Mouse (Mus musculus) intestine, embryonic 14.5 days (tissue): ENCODE data around the gene Ctdsp2. TPM values are rescaled to one million over a fixed set of nuclear protein-coding genes. Genes with fewer than 3 reads are reported as not detected.
A peak's percentile ranks its signal among the peaks of the same experiment; 100 is the strongest.

ENCODE experiments used
- ATAC-seq: fragments of 200-750 bp; cut with Nextera tagmentation; replicated peaks from 2 replicates; pipeline ENCODE4 v1.8.0; 2017; ENCODE audit warnings: low read depth, moderate number of reproducible peaks, moderate TSS enrichment, moderate library complexity; ENCODE audit not compliant: low FRiP score, low TSS enrichment
- DNase-seq: peaks from one replicate; pipeline ENCODE4 v3.0.0-alpha.2; 2018; ENCODE audit warnings: low spot score
- H3K27ac ChIP-seq: fragments of 300-500 bp; sonication (generic); 2 replicates; pipeline ENCODE4 v1.5.1; 2014; ENCODE audit warnings: low read depth, mild to moderate bottlenecking, control low read depth
- H3K27me3 ChIP-seq: fragments of 300-500 bp; sonication (generic); replicated peaks from 2 replicates; pipeline ENCODE4 v1.6.1; 2014; ENCODE audit warnings: low read length, control low read depth; ENCODE audit not compliant: control insufficient read depth, insufficient read depth
- H3K36me3 ChIP-seq: fragments of 300-500 bp; sonication (generic); 2 replicates; pipeline ENCODE4 v1.6.1; 2014; ENCODE audit warnings: low read length, control low read depth; ENCODE audit not compliant: control insufficient read depth, insufficient read depth
- H3K4me1 ChIP-seq: fragments of 300-500 bp; sonication (generic); replicated peaks from 2 replicates; pipeline ENCODE4 v1.6.1; 2014; ENCODE audit warnings: low read length, control low read depth, mixed read lengths; ENCODE audit not compliant: control insufficient read depth, insufficient read depth
- H3K4me2 ChIP-seq: fragments of 300-500 bp; sonication (generic); 2 replicates; pipeline ENCODE4 v1.6.1; 2014; ENCODE audit warnings: low read length
- H3K4me3 ChIP-seq: fragments of 300-500 bp; sonication (generic); 2 replicates; pipeline ENCODE4 v1.5.1; 2014; ENCODE audit warnings: low read depth, low read length, control low read depth, mixed read lengths
- H3K9ac ChIP-seq: fragments of 300-500 bp; sonication (generic); 2 replicates; pipeline ENCODE4 v1.6.1; 2014; ENCODE audit warnings: mild to moderate bottlenecking, low read length
- H3K9me3 ChIP-seq: fragments of 300-500 bp; sonication (generic); 2 replicates; pipeline ENCODE4 v1.6.1; 2016; ENCODE audit warnings: low read length, control low read depth; ENCODE audit not compliant: control insufficient read depth
- WGBS: fragments of 180-500 bp; shearing (Covaris S2); extraction: QIAGEN DNeasy Blood & Tissue Kit; methylation state at CpG from one replicate; pipeline ENCODE4 v1.1.7; 2014; 5-methylcytosine and 5-hydroxymethylcytosine counted together
- polyA plus RNA-seq: library from polyadenylated mRNA; unstranded; fragments of >200 nt; fragmentation: Nextera tagmentation; extraction: Ambion mirVana; gene quantifications from 2 replicates; pipeline ENCODE4 v1.2.1, GENCODE M21; 2014

The Ctdsp2 gene
- polyA plus RNA-seq, 1 experiment from 2014 or later: 101 TPM

DNA sequence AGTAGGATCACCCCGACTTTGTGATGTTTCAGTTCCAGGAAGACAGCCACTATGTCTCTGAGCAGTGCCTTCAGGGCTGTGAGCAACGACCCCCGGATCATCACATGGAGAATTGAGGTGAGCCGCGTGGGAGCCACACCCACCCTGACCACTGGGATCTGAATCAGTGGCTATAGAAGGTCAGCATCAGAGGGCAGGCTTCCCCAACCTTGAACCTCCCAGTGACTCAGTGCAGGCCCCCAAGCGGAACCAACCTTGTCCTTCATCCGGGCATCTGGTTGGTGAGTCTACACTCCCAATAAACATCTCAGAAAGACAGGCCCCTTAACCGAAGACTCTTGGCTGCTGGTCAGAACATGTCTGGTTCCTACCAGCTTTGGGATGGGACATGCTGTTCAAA is 24.8 kb downstream of the Ctdsp2 start:
- no peak for DNase-seq
- Histone ChIP-seq H3K4me2 (no peak overlapping the region), H3K4me1 (no peaks in the 10 kb centered on the region), H3K27ac (no peak overlapping the region), H3K27me3 (no peaks in the 10 kb centered on the region), H3K9ac (no peak overlapping the region), H3K36me3 (peaks cover 22% of the 10 kb centered on the region), H3K4me3 (no peak overlapping the region), H3K9me3 (no peaks in the 10 kb centered on the region)
- WGBS: 78% methylated on average over 8 of the region's 8 CpGs
- ATAC-seq: no peak

DNA sequence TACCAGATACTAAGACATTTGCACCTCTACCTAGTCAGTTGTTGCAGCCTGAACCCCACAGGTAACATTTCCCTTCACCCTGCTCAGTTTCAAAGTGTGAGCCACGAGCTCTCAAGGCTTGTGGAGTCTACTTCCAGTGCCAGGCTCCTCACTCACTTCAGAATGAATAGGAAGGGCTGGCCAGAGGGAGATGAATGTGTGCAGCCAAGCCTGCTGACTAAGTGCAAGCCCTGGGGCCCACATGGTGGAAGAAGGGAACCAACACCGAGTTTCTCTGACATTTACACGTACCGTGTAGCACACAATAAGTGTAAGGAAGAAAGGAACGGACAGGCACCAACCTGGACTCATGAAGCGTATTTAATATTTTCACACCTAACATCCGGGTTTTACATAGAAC is 25.3 kb downstream of the Ctdsp2 start:
- Histone ChIP-seq H3K4me2 (no peak overlapping the region), H3K9me3 (no peaks in the 10 kb centered on the region), H3K36me3 (peaks cover 18% of the 10 kb centered on the region), H3K4me1 (no peaks in the 10 kb centered on the region), H3K4me3 (no peak overlapping the region), H3K27me3 (no peaks in the 10 kb centered on the region), H3K9ac (no peak overlapping the region), H3K27ac (no peak overlapping the region)
- WGBS: 77% methylated on average over 7 of the region's 7 CpGs
- ATAC-seq: no peak
- DNase-seq: no peak

DNA sequence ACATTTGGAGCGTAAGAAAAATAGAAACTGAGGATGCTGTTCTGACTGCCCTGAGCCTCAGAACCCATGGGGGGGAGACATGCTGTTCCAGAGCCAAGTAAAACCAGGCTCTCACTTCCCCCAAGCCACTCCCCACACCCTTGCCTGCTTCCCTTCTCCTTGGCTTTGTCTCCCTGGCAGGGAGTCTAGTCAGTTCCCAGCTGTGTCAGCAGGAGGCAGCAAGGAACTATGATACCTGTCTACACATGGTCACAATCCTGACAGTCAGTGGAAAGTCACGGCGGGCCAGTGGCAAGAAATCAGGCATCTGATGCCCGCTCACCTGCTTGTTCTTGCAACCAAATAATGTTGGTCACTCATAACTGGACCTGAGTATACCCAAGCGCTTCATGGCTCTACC is 38.0 kb downstream of the Ctdsp2 start:
- no peak overlapping the region for H3K4me3 ChIP-seq
- H3K9ac ChIP-seq: no peak overlapping the region
- DNase-seq (no peak), ATAC-seq (no peak)
- no peaks in the 10 kb centered on the region for H3K27me3 ChIP-seq
- no peaks in the 10 kb centered on the region for H3K9me3 ChIP-seq
- WGBS: 54% methylated on average over 5 of the region's 5 CpGs
- H3K4me1 ChIP-seq: no peaks in the 10 kb centered on the region
- H3K27ac ChIP-seq: no peak overlapping the region
- H3K36me3 ChIP-seq: no peaks in the 10 kb centered on the region
- H3K4me2 ChIP-seq: no peak overlapping the region

DNA sequence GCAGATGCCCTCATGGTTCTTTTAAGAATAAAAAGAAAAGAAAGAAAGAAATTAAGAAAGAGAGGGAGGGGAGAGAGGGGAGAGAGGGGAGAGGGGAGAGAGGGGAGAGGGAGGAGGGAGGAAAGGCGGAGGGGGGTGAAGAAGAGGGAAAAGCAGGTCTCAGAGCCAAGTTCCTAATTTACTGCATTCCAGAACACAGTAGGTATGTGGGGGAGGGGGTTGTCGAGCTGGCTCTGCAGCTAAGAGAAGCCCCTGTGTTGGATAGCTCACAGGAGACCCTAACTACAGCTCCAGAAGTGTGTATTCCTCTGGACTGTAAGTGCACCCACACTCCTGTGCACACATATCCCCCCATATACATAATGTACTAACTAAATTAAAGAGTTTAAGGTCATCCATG is 38.6 kb downstream of the Ctdsp2 start:
- no peak overlapping the region for H3K4me2 ChIP-seq
- DNase-seq (no peak), ATAC-seq (no peak)
- no peak overlapping the region for H3K4me3 ChIP-seq
- WGBS: 16% methylated on average over 2 of the region's 2 CpGs
- no peaks in the 10 kb centered on the region for H3K9me3 ChIP-seq
- H3K27ac ChIP-seq: no peak overlapping the region
- no peak overlapping the region for H3K9ac ChIP-seq
- H3K27me3 ChIP-seq: no peaks in the 10 kb centered on the region
- H3K36me3 ChIP-seq: peaks cover 4% of the 10 kb centered on the region; the same call in 1 of the 2 replicates
- H3K4me1 ChIP-seq: no peaks in the 10 kb centered on the region

DNA sequence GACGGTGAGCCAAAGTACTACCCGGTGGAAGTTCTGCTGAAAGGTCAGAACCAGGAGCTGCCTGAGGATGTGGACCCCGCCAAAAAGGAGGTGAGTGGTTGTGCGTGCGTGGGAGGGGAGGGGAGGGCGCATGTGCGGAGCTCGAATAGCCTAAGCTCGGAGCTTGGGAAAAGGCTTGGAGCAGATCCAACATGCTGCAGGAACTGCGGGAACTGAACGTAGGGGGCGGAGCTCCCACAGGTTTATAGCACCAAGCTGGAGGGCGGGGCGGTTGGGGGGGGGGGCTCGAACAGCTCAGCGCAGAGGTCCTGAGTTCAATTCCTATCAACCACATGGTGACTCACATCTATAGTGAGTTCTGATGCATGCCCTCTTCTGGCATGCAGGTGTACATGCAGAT is 39.9 kb downstream of the Ctdsp2 start:
- H3K9me3 ChIP-seq: no peaks in the 10 kb centered on the region
- H3K27ac ChIP-seq: no peak overlapping the region
- H3K9ac ChIP-seq: no peak overlapping the region
- no peaks in the 10 kb centered on the region for H3K4me1 ChIP-seq
- ATAC-seq (no peak), DNase-seq (no peak)
- H3K36me3 ChIP-seq: peaks cover 16% of the 10 kb centered on the region
- 77% methylated on average over 16 of the region's 16 CpGs for WGBS
- no peak overlapping the region for H3K4me3 ChIP-seq
- H3K4me2 ChIP-seq: no peak overlapping the region
- H3K27me3 ChIP-seq: no peaks in the 10 kb centered on the region

DNA sequence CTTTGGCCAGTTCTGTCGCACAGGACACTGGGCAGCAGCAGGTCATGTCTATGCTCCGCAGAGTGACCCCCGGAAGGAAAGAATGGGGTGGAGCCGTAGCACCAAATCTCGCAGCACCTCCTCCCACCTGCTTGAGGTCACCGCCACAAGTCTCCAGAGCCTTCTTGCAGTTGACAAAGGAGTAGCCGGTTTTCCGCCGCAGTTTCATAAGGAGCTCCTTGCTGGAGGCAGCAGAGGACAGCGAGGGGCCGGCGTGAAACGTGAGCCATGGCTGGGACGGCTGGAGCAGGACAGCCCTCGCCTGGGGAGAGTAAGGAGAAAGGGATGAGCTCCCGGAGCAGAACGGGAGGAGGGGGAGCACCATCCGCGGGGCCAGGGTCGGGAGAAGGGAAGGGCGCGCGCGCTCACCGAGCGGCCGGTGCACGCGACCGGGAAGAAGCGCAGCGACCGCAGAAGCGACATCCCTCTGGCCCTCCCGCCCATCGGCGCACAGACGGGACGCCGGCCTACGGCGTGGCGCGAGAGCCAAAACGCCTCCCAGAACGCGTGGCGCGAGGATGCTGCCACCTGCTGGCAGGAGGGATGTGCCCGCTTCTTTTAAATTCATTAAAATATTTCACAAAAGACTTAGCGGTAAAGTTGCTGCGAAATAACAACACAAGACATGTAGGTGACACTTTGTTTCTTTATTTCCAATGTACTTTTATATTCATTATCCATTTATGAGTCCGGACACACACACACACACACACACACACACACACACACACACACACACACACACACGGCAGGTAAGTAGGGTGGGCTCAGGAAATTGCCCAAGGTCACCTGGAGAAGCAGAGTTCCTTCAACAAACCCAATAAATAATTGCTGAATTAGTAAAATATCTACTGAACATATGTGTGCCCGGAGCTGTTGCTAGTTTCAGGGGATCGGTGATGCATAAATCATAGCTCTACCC is 52.1 kb downstream of the Ctdsp2 start, which contains the start of gene Tsfm:
TSS of gene Tsfm (minus strand) at position 505 of the 961 bp plus-strand sequence.
- ATAC-seq: peak; percentile 87
- DNase-seq: peak; percentile 94
- no peaks in the 10 kb centered on the region for H3K9me3 ChIP-seq
- peak within 1 kb of the TSS; percentile 43; the same call in 1 of the 2 replicates for H3K27ac ChIP-seq
- peak within 1 kb of the TSS; percentile 67 for H3K4me2 ChIP-seq
- peaks cover 38% of the 10 kb centered on the region for H3K36me3 ChIP-seq
- peak within 1 kb of the TSS; percentile 93 for H3K4me3 ChIP-seq
- H3K27me3 ChIP-seq: no peaks in the 10 kb centered on the region
- H3K4me1 ChIP-seq: no peaks in the 10 kb centered on the region
- H3K9ac ChIP-seq: peak within 1 kb of the TSS; percentile 79
- WGBS: 5% methylated on average over 56 of the region's 56 CpGs

DNA sequence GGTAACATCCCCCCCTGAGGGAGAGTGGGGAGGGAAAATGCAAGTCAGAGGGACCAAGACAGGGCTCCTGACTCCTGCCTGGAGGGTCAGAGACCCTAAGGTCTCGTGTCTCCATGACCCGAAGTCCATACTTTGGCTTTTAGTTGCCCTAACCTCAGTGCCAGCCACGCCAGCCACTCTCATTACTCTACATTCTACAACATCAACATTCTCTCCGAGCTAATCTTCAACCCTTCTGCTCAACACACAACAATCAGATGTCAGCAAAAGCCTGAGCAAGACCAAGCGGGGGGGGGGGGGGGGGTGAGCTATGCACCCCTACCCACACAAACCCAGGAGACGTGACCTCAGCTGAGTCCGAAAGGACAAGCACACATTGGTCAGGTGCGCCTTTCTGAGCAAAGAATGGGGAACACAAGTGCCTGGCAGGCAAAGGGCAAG is 54.8 kb downstream of the Ctdsp2 start:
- Histone ChIP-seq H3K4me1 (no peaks in the 10 kb centered on the region), H3K4me2 (no peak overlapping the region), H3K9me3 (no peaks in the 10 kb centered on the region), H3K4me3 (no peak overlapping the region), H3K36me3 (peaks cover 11% of the 10 kb centered on the region), H3K9ac (no peak overlapping the region), H3K27me3 (no peaks in the 10 kb centered on the region), H3K27ac (no peak overlapping the region)
- no peak for ATAC-seq
- no peak for DNase-seq
- WGBS: 84% methylated on average over 8 of the region's 8 CpGs

DNA sequence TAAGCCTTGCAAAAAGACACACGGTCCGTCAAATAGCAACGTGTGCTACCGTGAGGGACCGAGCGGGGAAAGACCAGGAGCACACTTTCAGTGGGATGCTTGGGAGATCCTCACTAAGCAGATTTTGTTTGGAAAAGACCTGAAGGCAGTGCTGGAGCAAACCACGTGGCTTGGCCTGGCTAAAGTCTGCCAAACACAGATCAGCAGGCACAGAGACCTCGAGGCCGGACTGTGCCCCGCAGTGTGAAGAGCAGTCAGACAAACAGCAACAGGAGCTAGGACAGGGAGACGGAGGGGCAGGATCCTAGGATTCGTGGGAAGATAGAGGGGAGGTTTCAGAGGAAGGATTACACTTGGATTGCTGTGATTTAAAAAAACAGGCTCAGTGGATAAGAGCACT is 57.8 kb downstream of the Ctdsp2 start:
- Histone ChIP-seq H3K27me3 (peaks cover 10% of the 10 kb centered on the region; the same call in 1 of the 2 replicates), H3K4me2 (no peak overlapping the region), H3K4me1 (no peaks in the 10 kb centered on the region), H3K27ac (no peak overlapping the region), H3K9ac (no peak overlapping the region), H3K4me3 (no peak overlapping the region), H3K36me3 (no peaks in the 10 kb centered on the region), H3K9me3 (no peaks in the 10 kb centered on the region)
- no peak for DNase-seq
- no peak for ATAC-seq
- 81% methylated on average over 12 of the region's 12 CpGs for WGBS
